Mouse (Mus musculus): ENCODE data around the gene Ppp1r27. TPM values are rescaled to one million over a fixed set of nuclear protein-coding genes. Genes with fewer than 3 reads are reported as not detected.
"Not testable (repeated sequence)": the region's sequence is repeated elsewhere in the genome, so short reads cannot be mapped to it uniquely, and the experiment has no call there.

The Ppp1r27 gene
- not detected in 2 replicates for polyA plus RNA-seq (2015; fragmentation: Nextera tagmentation; extraction: Ambion mirVana)

- ATAC-seq (ENCODE audit: low read depth), result no peak
- 94% methylated on average over 28 of the region's 28 CpGs for WGBS
- Histone ChIP-seq H3K36me3 (no peaks in the 10 kb centered on the region), H3K9me3 (no peaks in the 10 kb centered on the region), H3K4me2 (peak within 1 kb of the TSS; percentile 96), H3K27me3 (no peaks in the 10 kb centered on the region), H3K9ac (peak within 1 kb of the TSS; percentile 98), H3K4me3 (peak within 1 kb of the TSS; percentile 91), H3K27ac (replicated peaks) (peak within 1 kb of the TSS; percentile 90), H3K4me1 (replicated peaks) (peaks cover 29% of the 10 kb centered on the region)
Measured at GRCm38 (mm10) chr11:120550810-120551440, at the start of gene Ppp1r27. Ppp1r27 (minus strand) TSS chr11:120551132.

- H3K4me3 ChIP-seq, result no peak overlapping the region
- no peaks in the 10 kb centered on the region for H3K27me3 ChIP-seq
- 94% methylated on average over 3 of the region's 3 CpGs for WGBS
- H3K4me1 ChIP-seq (replicated peaks), result peaks cover 34% of the 10 kb centered on the region
- H3K4me2 ChIP-seq, result no peak overlapping the region
- peaks cover 63% of the 10 kb centered on the region for H3K36me3 ChIP-seq
- no peaks in the 10 kb centered on the region for H3K9me3 ChIP-seq
- no peak overlapping the region for H3K27ac ChIP-seq (replicated peaks)
- H3K9ac ChIP-seq, result no peak overlapping the region
- ATAC-seq (ENCODE audit: low read depth), result no peak
Measured at GRCm38 (mm10) chr11:120600716-120601115, 49.8 kb upstream of the Ppp1r27 start.

- ATAC-seq (ENCODE audit: low read depth), result no peak
Measured at GRCm38 (mm10) chr11:120598990-120599549, 48.1 kb upstream of the Ppp1r27 start.

GRCm38 (mm10) chr11:120598283-120598989 is 47.5 kb upstream of the Ppp1r27 start, which contains the start of the genes Alyref and Anapc11:
Alyref (minus strand) TSS chr11:120598365.
Anapc11 (plus strand) TSS chr11:120598421.
- peaks cover 63% of the 10 kb centered on the region for H3K36me3 ChIP-seq
- peak within 1 kb of the TSS; percentile 99 for H3K4me3 ChIP-seq
- ATAC-seq (ENCODE audit: low read depth), result peak; percentile 97
- H3K4me2 ChIP-seq, result peak within 1 kb of the TSS; percentile 99
- H3K27ac ChIP-seq (replicated peaks), result peak within 1 kb of the TSS; percentile 93
- peak within 1 kb of the TSS; percentile 98 for H3K9ac ChIP-seq
- H3K4me1 ChIP-seq (replicated peaks), result peaks cover 34% of the 10 kb centered on the region
- H3K27me3 ChIP-seq, result no peaks in the 10 kb centered on the region
- 1% methylated on average over 88 of the region's 88 CpGs for WGBS
- H3K9me3 ChIP-seq, result no peaks in the 10 kb centered on the region

More at GRCm38 (mm10) chr11:120598990-120599549, 48.1 kb upstream of the Ppp1r27 start:
- H3K27me3 ChIP-seq, result no peaks in the 10 kb centered on the region
- peak overlapping the region; percentile 93 for H3K27ac ChIP-seq (replicated peaks)
- peaks cover 34% of the 10 kb centered on the region for H3K4me1 ChIP-seq (replicated peaks)
- H3K9me3 ChIP-seq, result no peaks in the 10 kb centered on the region
- 48% methylated on average over 17 of the region's 17 CpGs for WGBS
- peak overlapping the region; percentile 99 for H3K4me2 ChIP-seq
- peak overlapping the region; percentile 98 for H3K9ac ChIP-seq
- H3K36me3 ChIP-seq, result peaks cover 62% of the 10 kb centered on the region
- peak overlapping the region; percentile 99 for H3K4me3 ChIP-seq

- peak overlapping the region; percentile 98 for H3K9ac ChIP-seq
- no peaks in the 10 kb centered on the region for H3K27me3 ChIP-seq
- H3K9me3 ChIP-seq, result no peaks in the 10 kb centered on the region
- H3K27ac ChIP-seq (replicated peaks), result peak overlapping the region; percentile 93
- ATAC-seq (ENCODE audit: low read depth), result peak; percentile 71
- peaks cover 34% of the 10 kb centered on the region for H3K4me1 ChIP-seq (replicated peaks)
- H3K4me2 ChIP-seq, result peak overlapping the region; percentile 99
- peak overlapping the region; percentile 99 for H3K4me3 ChIP-seq
- H3K36me3 ChIP-seq, result peaks cover 63% of the 10 kb centered on the region
- WGBS, result 6% methylated on average over 92 of the region's 99 CpGs
Measured at GRCm38 (mm10) chr11:120597240-120598235, 46.6 kb upstream of the Ppp1r27 start.

- Histone ChIP-seq H3K4me1 (replicated peaks) (no peaks in the 10 kb centered on the region), H3K4me3 (no peak overlapping the region), H3K4me2 (no peak overlapping the region), H3K9me3 (no peaks in the 10 kb centered on the region), H3K36me3 (peaks cover 97% of the 10 kb centered on the region), H3K27me3 (no peaks in the 10 kb centered on the region), H3K27ac (replicated peaks) (no peak overlapping the region), H3K9ac (no peak overlapping the region)
- WGBS, result 93% methylated on average over 6 of the region's 6 CpGs
- no peak for ATAC-seq (ENCODE audit: low read depth)
Measured at GRCm38 (mm10) chr11:120588531-120588930, 37.6 kb upstream of the Ppp1r27 start.

GRCm38 (mm10) chr11:120583937-120584336 is 33.0 kb upstream of the Ppp1r27 start:
- H3K27ac ChIP-seq (replicated peaks), result no peak overlapping the region
- H3K36me3 ChIP-seq, result peaks cover 60% of the 10 kb centered on the region
- no peaks in the 10 kb centered on the region for H3K27me3 ChIP-seq
- H3K4me2 ChIP-seq, result no peak overlapping the region
- WGBS, result 100% methylated on average over 1 of the region's 1 CpGs
- H3K9me3 ChIP-seq, result no peaks in the 10 kb centered on the region
- H3K9ac ChIP-seq, result no peak overlapping the region
- H3K4me1 ChIP-seq (replicated peaks), result peaks cover 27% of the 10 kb centered on the region
- no peak for ATAC-seq (ENCODE audit: low read depth)
- no peak overlapping the region for H3K4me3 ChIP-seq

GRCm38 (mm10) chr11:120582982-120583293 is 32.0 kb upstream of the Ppp1r27 start:
- 84% methylated on average over 2 of the region's 2 CpGs for WGBS
- not testable (repeated sequence) for H3K27me3 ChIP-seq; H3K4me2 ChIP-seq; H3K4me3 ChIP-seq; ATAC-seq (ENCODE audit: low read depth); H3K9me3 ChIP-seq; H3K9ac ChIP-seq
- Histone ChIP-seq H3K4me1 (replicated peaks) (peaks cover 35% of the 10 kb centered on the region), H3K36me3 (peaks cover 61% of the 10 kb centered on the region), H3K27ac (replicated peaks) (0 out of 2 replicates have a peak overlapping the region, but pooled peaks have one; percentile 97)

- H3K27ac ChIP-seq (replicated peaks), result peak overlapping the region; percentile 97
- 66% methylated on average over 8 of the region's 8 CpGs for WGBS
- H3K27me3 ChIP-seq, result no peaks in the 10 kb centered on the region
- H3K36me3 ChIP-seq, result peaks cover 61% of the 10 kb centered on the region
- peak overlapping the region; percentile 98 for H3K4me2 ChIP-seq
- peak overlapping the region; percentile 97 for H3K9ac ChIP-seq
- no peak for ATAC-seq (ENCODE audit: low read depth)
- H3K9me3 ChIP-seq, result no peaks in the 10 kb centered on the region
- H3K4me1 ChIP-seq (replicated peaks), result peaks cover 35% of the 10 kb centered on the region
- peak overlapping the region; percentile 78 for H3K4me3 ChIP-seq
Measured at GRCm38 (mm10) chr11:120582268-120582981, 31.5 kb upstream of the Ppp1r27 start.

GRCm38 (mm10) chr11:120581490-120582267 is 30.7 kb upstream of the Ppp1r27 start, which contains the start of gene Arhgdia:
Arhgdia (minus strand) TSS chr11:120581624.
- peak within 1 kb of the TSS; percentile 98 for H3K4me2 ChIP-seq
- peaks cover 61% of the 10 kb centered on the region for H3K36me3 ChIP-seq
- H3K27me3 ChIP-seq, result no peaks in the 10 kb centered on the region
- H3K4me1 ChIP-seq (replicated peaks), result peaks cover 35% of the 10 kb centered on the region
- H3K4me3 ChIP-seq, result peak within 1 kb of the TSS; percentile 78
- peak within 1 kb of the TSS; percentile 97 for H3K27ac ChIP-seq (replicated peaks)
- 6% methylated on average over 68 of the region's 75 CpGs for WGBS
- ATAC-seq (ENCODE audit: low read depth), result peak; percentile 66
- H3K9me3 ChIP-seq, result no peaks in the 10 kb centered on the region
- peak within 1 kb of the TSS; percentile 97 for H3K9ac ChIP-seq

All from neural tube, embryonic 13.5 days (tissue).